Mouse (Mus musculus) heart, postnatal 0 days (tissue): ENCODE results near the gene Bag2.

Experiments
- CTCF ChIP-seq: IDR thresholded peaks from 2 replicates; pipeline ENCODE4 v1.5.1; 2016; ENCODE audit warnings: antibody characterized with exemption, control low read depth, low read depth
- EP300 ChIP-seq: IDR thresholded peaks from 2 replicates; pipeline ENCODE4 v1.6.1; 2016; ENCODE audit warnings: antibody characterized with exemption, low read depth

DNA sequence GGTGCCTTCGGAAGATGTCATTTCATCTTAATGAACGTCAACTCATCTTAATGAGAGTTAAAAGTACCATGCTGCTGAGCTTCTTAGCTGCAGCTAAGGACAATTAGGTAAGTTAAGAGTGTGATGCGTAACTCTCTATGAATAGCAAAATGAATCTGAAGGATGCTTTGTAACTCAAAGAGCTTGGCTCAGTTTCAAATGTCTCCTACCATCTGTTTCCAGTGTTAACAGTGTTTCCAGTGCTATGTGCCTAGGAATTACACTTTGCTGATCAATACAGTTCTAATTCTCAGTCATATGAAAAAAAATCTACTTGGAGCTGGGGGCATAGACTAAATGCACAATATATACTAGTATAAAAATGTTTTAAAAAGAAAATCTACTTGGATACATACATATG is 56.4 kb downstream of the Bag2 start:
- TF ChIP-seq CTCF (no peak), EP300 (no peak)
